Mouse (Mus musculus) embryonic fibroblast, embryonic 13.5 days (primary cell): ENCODE results near the gene Rgl1. TPM values are rescaled to one million over a fixed set of nuclear protein-coding genes. Genes with fewer than 3 reads are reported as not detected.

ENCODE experiments used
- H3K27ac ChIP-seq: 2 replicates; pipeline ENCODE4 v1.5.1; 2012; ENCODE audit warnings: low read length, control low read depth, inconsistent platforms; ENCODE audit not compliant: insufficient read depth
- H3K4me1 ChIP-seq: 2 replicates; pipeline ENCODE4 v1.6.1; 2011; ENCODE audit warnings: low read length; ENCODE audit not compliant: control insufficient read depth, insufficient read depth
- H3K4me3 ChIP-seq: 2 replicates; pipeline ENCODE4 v1.5.1; 2011; ENCODE audit warnings: mild to moderate bottlenecking, control low read depth, low read length; ENCODE audit not compliant: insufficient read depth
- CTCF ChIP-seq: IDR thresholded peaks from 2 replicates; pipeline ENCODE4 v1.5.1; 2011; ENCODE audit warnings: mild to moderate bottlenecking, control low read depth, low read length, moderate library complexity, borderline replicate concordance; ENCODE audit not compliant: insufficient read depth
- POLR2A ChIP-seq: IDR thresholded peaks from 2 replicates; pipeline ENCODE4 v1.6.1; 2011; ENCODE audit warnings: low read depth, mild to moderate bottlenecking, control low read depth, low read length, moderate library complexity
- polyA plus RNA-seq: library from polyadenylated mRNA; stranded (reverse); fragments of >200 nt; gene quantifications from 2 replicates; pipeline ENCODE4 v1.2.4, GENCODE M21; 2011; ENCODE audit warnings: low read depth; ENCODE audit not compliant: missing spikeins, insufficient read length

Gene Rgl1
- polyA plus RNA-seq, 1 experiment, result 53.6 TPM

- no peak for TF ChIP-seq POLR2A
- TF ChIP-seq CTCF, result no peak
- H3K4me1 ChIP-seq, result peaks cover 8% of the 10 kb centered on the region
- H3K27ac ChIP-seq, result peak overlapping the region; percentile 4; the same call in 1 of the 2 replicates
- no peak overlapping the region for H3K4me3 ChIP-seq
These were observed 125.8 kb downstream of the Rgl1 start for GRCm38 (mm10) chr1:152640195-152640981.

- TF ChIP-seq POLR2A, result no peak
- no peak for TF ChIP-seq CTCF
- H3K27ac ChIP-seq, result no peak overlapping the region
- peaks cover 8% of the 10 kb centered on the region for H3K4me1 ChIP-seq
- no peak overlapping the region for H3K4me3 ChIP-seq
These were observed 126.8 kb downstream of the Rgl1 start for GRCm38 (mm10) chr1:152639344-152639743.

- no peaks in the 10 kb centered on the region for H3K4me1 ChIP-seq
- no peak overlapping the region for H3K4me3 ChIP-seq
- H3K27ac ChIP-seq, result peak overlapping the region; percentile 74
- no peak for TF ChIP-seq POLR2A
- no peak for TF ChIP-seq CTCF
These were observed 131.5 kb downstream of the Rgl1 start for GRCm38 (mm10) chr1:152634638-152635037.

- Histone ChIP-seq H3K4me1 (no peaks in the 10 kb centered on the region), H3K27ac (no peak overlapping the region), H3K4me3 (no peak overlapping the region)
- TF ChIP-seq CTCF, result no peak
These were observed 136.4 kb downstream of the Rgl1 start for GRCm38 (mm10) chr1:152629780-152630179.

GRCm38 (mm10) chr1:152625651-152626050 is 140.5 kb downstream of the Rgl1 start:
- Histone ChIP-seq H3K27ac (no peak overlapping the region), H3K4me1 (peaks cover 11% of the 10 kb centered on the region), H3K4me3 (no peak overlapping the region)
- no peak for TF ChIP-seq POLR2A
- no peak for TF ChIP-seq CTCF

GRCm38 (mm10) chr1:152624644-152625454 is 141.3 kb downstream of the Rgl1 start:
- Histone ChIP-seq H3K4me1 (peaks cover 11% of the 10 kb centered on the region), H3K4me3 (peak overlapping the region; percentile 86), H3K27ac (peak overlapping the region; percentile 37)
- TF ChIP-seq CTCF (no peak), POLR2A (peak; percentile 50)

- TF ChIP-seq CTCF (no peak), POLR2A (no peak)
- Histone ChIP-seq H3K27ac (peak overlapping the region; percentile 47; the same call in 1 of the 2 replicates), H3K4me3 (peak overlapping the region; percentile 50), H3K4me1 (peaks cover 11% of the 10 kb centered on the region)
These were observed 142.5 kb downstream of the Rgl1 start for GRCm38 (mm10) chr1:152623375-152624270.

GRCm38 (mm10) chr1:152622765-152623211 is 143.4 kb downstream of the Rgl1 start:
- peak overlapping the region; percentile 47 for H3K27ac ChIP-seq
- peak overlapping the region; percentile 50 for H3K4me3 ChIP-seq
- H3K4me1 ChIP-seq, result peaks cover 11% of the 10 kb centered on the region
- 0 out of 2 replicates have a peak, but pooled peaks have one; percentile 24 for TF ChIP-seq POLR2A
- no peak for TF ChIP-seq CTCF

- no peak overlapping the region for H3K4me3 ChIP-seq
- no peak overlapping the region for H3K27ac ChIP-seq
- no peak for TF ChIP-seq POLR2A
- TF ChIP-seq CTCF, result no peak
- peaks cover 11% of the 10 kb centered on the region for H3K4me1 ChIP-seq
These were observed 144.5 kb downstream of the Rgl1 start for GRCm38 (mm10) chr1:152621624-152622023.
